Mouse (Mus musculus): ENCODE measurements around the gene Cacna1e.

Gene Cacna1e

GRCm38 (mm10) chr1:154520715-154521114 lies 363.6 kb downstream of the Cacna1e start:
- in situ Hi-C loops (cut with MboI): no loop called here

GRCm38 (mm10) chr1:154515350-154515749 lies 369.0 kb downstream of the Cacna1e start:
- in situ Hi-C loops (cut with MboI): no loop called here

- in situ Hi-C loops (cut with MboI): no loop called here
Observed at GRCm38 (mm10) chr1:154511736-154512135, 372.6 kb downstream of the Cacna1e start.

GRCm38 (mm10) chr1:154504005-154504404 lies 380.3 kb downstream of the Cacna1e start:
- in situ Hi-C loops (cut with MboI): no loop called here

- in situ Hi-C loops (cut with MboI): no loop called here
Observed at GRCm38 (mm10) chr1:154500869-154501268, 383.4 kb downstream of the Cacna1e start.

GRCm38 (mm10) chr1:154500187-154500866 lies 384.0 kb downstream of the Cacna1e start:
- in situ Hi-C loops (cut with MboI): no loop called here

GRCm38 (mm10) chr1:154498821-154499220 lies 385.5 kb downstream of the Cacna1e start:
- in situ Hi-C loops (cut with MboI): no loop called here

GRCm38 (mm10) chr1:154491071-154491470 lies 393.2 kb downstream of the Cacna1e start:
- in situ Hi-C loops (cut with MboI): no loop called here

- in situ Hi-C loops (cut with MboI): no loop called here
Observed at GRCm38 (mm10) chr1:154476671-154477070, 407.6 kb downstream of the Cacna1e start.

- in situ Hi-C loops (cut with MboI): no loop called here
Observed at GRCm38 (mm10) chr1:154475706-154476105, 408.6 kb downstream of the Cacna1e start.

- in situ Hi-C loops (cut with MboI): no loop called here
Observed at GRCm38 (mm10) chr1:154474156-154474555, 410.1 kb downstream of the Cacna1e start.

GRCm38 (mm10) chr1:154467265-154467664 lies 417.0 kb downstream of the Cacna1e start:
- in situ Hi-C loops (cut with MboI): no loop called here

GRCm38 (mm10) chr1:154461521-154461920 lies 422.8 kb downstream of the Cacna1e start:
- in situ Hi-C loops (cut with MboI): no loop called here

GRCm38 (mm10) chr1:154460067-154460466 lies 424.2 kb downstream of the Cacna1e start:
- in situ Hi-C loops (cut with MboI): no loop called here

GRCm38 (mm10) chr1:154458601-154459000 lies 425.7 kb downstream of the Cacna1e start:
- in situ Hi-C loops (cut with MboI): no loop called here

- in situ Hi-C loops (cut with MboI): no loop called here
Observed at GRCm38 (mm10) chr1:154450799-154451198, 433.5 kb downstream of the Cacna1e start.

GRCm38 (mm10) chr1:154446456-154446855 lies 437.8 kb downstream of the Cacna1e start:
- in situ Hi-C loops (cut with MboI): no loop called here

GRCm38 (mm10) chr1:154433520-154433919 lies 450.8 kb downstream of the Cacna1e start:
- in situ Hi-C loops (cut with MboI): no loop called here

GRCm38 (mm10) chr1:154433112-154433511 lies 451.2 kb downstream of the Cacna1e start:
- in situ Hi-C loops (cut with MboI): no loop called here

- in situ Hi-C loops (cut with MboI): no loop called here
Observed at GRCm38 (mm10) chr1:154428276-154428675, 456.0 kb downstream of the Cacna1e start.

- in situ Hi-C loops (cut with MboI): no loop called here
Observed at GRCm38 (mm10) chr1:154418278-154418677, 466.0 kb downstream of the Cacna1e start.

- in situ Hi-C loops (cut with MboI): no loop called here
Observed at GRCm38 (mm10) chr1:154416384-154417155, 467.7 kb downstream of the Cacna1e start.

GRCm38 (mm10) chr1:154415826-154416225 lies 468.5 kb downstream of the Cacna1e start:
- in situ Hi-C loops (cut with MboI): no loop called here
